Mouse (Mus musculus) adipocyte (in vitro differentiated cells): ENCODE measurements around the gene Arhgap5.

Experiments
- DNase-seq: peaks from one replicate; pipeline ENCODE4 v3.0.0-alpha.2; 2016; ENCODE audit warnings: low spot score

Gene Arhgap5

GRCm38 (mm10) chr12:52503456-52504320 is at the start of gene Arhgap5:
Gene Arhgap5 (plus strand): TSS chr12:52503972.
- DNase-seq: peak; percentile 97

- no peak for DNase-seq
These were observed 39.2 kb upstream of the Arhgap5 start for GRCm38 (mm10) chr12:52464593-52464992.

GRCm38 (mm10) chr12:52471621-52472020 is 32.2 kb upstream of the Arhgap5 start:
- DNase-seq: no peak

GRCm38 (mm10) chr12:52473988-52474968 is 29.5 kb upstream of the Arhgap5 start:
- DNase-seq: no peak

- no peak for DNase-seq
These were observed 27.7 kb upstream of the Arhgap5 start for GRCm38 (mm10) chr12:52476036-52476435.

- no peak for DNase-seq
These were observed 25.2 kb upstream of the Arhgap5 start for GRCm38 (mm10) chr12:52478611-52479010.

- no peak for DNase-seq
These were observed 24.4 kb upstream of the Arhgap5 start for GRCm38 (mm10) chr12:52479323-52479722.

GRCm38 (mm10) chr12:52480851-52481250 is 22.9 kb upstream of the Arhgap5 start:
- DNase-seq: no peak

GRCm38 (mm10) chr12:52481969-52482550 is 21.7 kb upstream of the Arhgap5 start:
- no peak for DNase-seq

- no peak for DNase-seq
These were observed 20.6 kb upstream of the Arhgap5 start for GRCm38 (mm10) chr12:52483219-52483618.

GRCm38 (mm10) chr12:52488266-52488975 is 15.4 kb upstream of the Arhgap5 start:
- DNase-seq: no peak

- DNase-seq: peak; percentile 40
These were observed 10.5 kb upstream of the Arhgap5 start for GRCm38 (mm10) chr12:52493281-52493681.

GRCm38 (mm10) chr12:52497209-52497608 is 6.6 kb upstream of the Arhgap5 start:
- no peak for DNase-seq

- peak; percentile 33 for DNase-seq
These were observed 2.6 kb upstream of the Arhgap5 start for GRCm38 (mm10) chr12:52500915-52501833.

- DNase-seq: no peak
These were observed 1.6 kb upstream of the Arhgap5 start for GRCm38 (mm10) chr12:52502161-52502560.

- DNase-seq: no peak
These were observed 679 bp upstream of the Arhgap5 start for GRCm38 (mm10) chr12:52503131-52503455.

GRCm38 (mm10) chr12:52504331-52505181 is 784 bp downstream of the Arhgap5 start:
- DNase-seq: peak; percentile 83

GRCm38 (mm10) chr12:52524699-52525098 is 20.9 kb downstream of the Arhgap5 start:
- DNase-seq: no peak

- no peak for DNase-seq
These were observed 21.7 kb downstream of the Arhgap5 start for GRCm38 (mm10) chr12:52525486-52525885.

GRCm38 (mm10) chr12:52529740-52530139 is 26.0 kb downstream of the Arhgap5 start:
- no peak for DNase-seq
